Mouse (Mus musculus) kidney, postnatal 0 days (tissue): ENCODE results near the gene H2-Q7. TPM values are rescaled to one million over a fixed set of nuclear protein-coding genes. Genes with fewer than 3 reads are reported as not detected.
"Not testable (repeated sequence)": the region's sequence is repeated elsewhere in the genome, so short reads cannot be mapped to it uniquely, and the experiment has no call there.

Source experiments
- ATAC-seq: fragments of 200-750 bp; cut with Nextera tagmentation; replicated peaks from 2 replicates; pipeline ENCODE4 v1.8.0; 2017; ENCODE audit warnings: low read depth, moderate number of reproducible peaks, moderate TSS enrichment, moderate library complexity; ENCODE audit not compliant: low FRiP score
- DNase-seq: peaks from one replicate; pipeline ENCODE4 v3.0.0-alpha.2; 2016; ENCODE audit warnings: low spot score
- H3K27ac ChIP-seq: fragments of 300-500 bp; sonication (generic); 2 replicates; pipeline ENCODE4 v1.5.1; 2014; ENCODE audit warnings: mild to moderate bottlenecking
- H3K27me3 ChIP-seq: fragments of 300-500 bp; sonication (generic); 2 replicates; pipeline ENCODE4 v1.6.1; 2014; ENCODE audit warnings: low read length, mixed read lengths; ENCODE audit not compliant: insufficient read depth
- H3K36me3 ChIP-seq: fragments of 300-500 bp; sonication (generic); 2 replicates; pipeline ENCODE4 v1.6.1; 2014; ENCODE audit warnings: low read length, mixed read lengths; ENCODE audit not compliant: insufficient read depth
- H3K4me1 ChIP-seq: fragments of 300-500 bp; sonication (generic); replicated peaks from 2 replicates; pipeline ENCODE4 v1.6.1; 2014; ENCODE audit warnings: antibody characterized with exemption, low read length, mixed read lengths; ENCODE audit not compliant: insufficient read depth
- H3K4me2 ChIP-seq: fragments of 300-500 bp; sonication (generic); 2 replicates; pipeline ENCODE4 v1.6.1; 2014; ENCODE audit warnings: mild to moderate bottlenecking, low read length, moderate library complexity, mixed read lengths
- H3K4me3 ChIP-seq: fragments of 300-500 bp; sonication (generic); replicated peaks from 2 replicates; pipeline ENCODE4 v1.5.1; 2014; ENCODE audit warnings: low read depth, low read length
- H3K9ac ChIP-seq: fragments of 300-500 bp; sonication (generic); 2 replicates; pipeline ENCODE4 v1.6.1; 2014; ENCODE audit warnings: low read depth, low read length
- H3K9me3 ChIP-seq: fragments of 300-500 bp; sonication (generic); replicated peaks from 2 replicates; pipeline ENCODE4 v1.6.1; 2016; ENCODE audit warnings: low read length, inconsistent platforms, mixed read lengths
- CTCF ChIP-seq: IDR thresholded peaks from 2 replicates; pipeline ENCODE4 v1.5.1; 2016; ENCODE audit warnings: antibody characterized with exemption, low read depth, mild to moderate bottlenecking, moderate library complexity
- WGBS: fragments of 180-500 bp; shearing (Covaris S2); extraction: QIAGEN DNeasy Blood & Tissue Kit; methylation state at CpG from one replicate; pipeline ENCODE4 v1.1.7; 2014; 5-methylcytosine and 5-hydroxymethylcytosine counted together
- polyA plus RNA-seq: library from polyadenylated mRNA; unstranded; fragments of >200 nt; fragmentation: Nextera tagmentation; extraction: Ambion mirVana; gene quantifications from 2 replicates; pipeline ENCODE4 v1.2.1, GENCODE M21; 2015

Gene H2-Q7
- polyA plus RNA-seq = 15.4 and 15.6 TPM in 2 replicates

DNA sequence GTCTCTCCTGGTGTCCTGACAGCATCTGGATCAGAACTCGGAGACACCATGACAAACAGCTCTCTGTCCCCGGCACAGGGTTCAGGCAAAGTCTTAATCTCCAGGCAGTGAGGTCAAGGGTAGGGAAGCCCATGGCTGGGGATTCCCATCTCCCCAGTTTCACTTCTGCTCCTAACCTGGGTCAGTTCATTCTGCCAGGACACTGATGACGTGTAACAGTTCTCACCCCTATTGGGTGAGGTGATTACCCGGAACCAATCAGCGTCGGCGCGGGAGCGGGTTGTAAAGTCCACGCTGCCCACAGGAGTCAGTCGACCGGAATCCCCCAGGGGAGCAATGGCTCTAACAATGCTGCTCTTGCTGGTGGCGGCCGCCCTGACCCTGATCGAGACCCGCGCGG is at the start of gene H2-Q7:
Gene H2-Q7 (plus strand): TSS at position 271 of the 400 bp plus-strand sequence.
- peak; percentile 92 for DNase-seq
- H3K27ac ChIP-seq, H3K36me3 ChIP-seq, H3K4me1 ChIP-seq, H3K9me3 ChIP-seq, H3K27me3 ChIP-seq: not testable (repeated sequence)
- Histone ChIP-seq H3K4me3 (peak within 1 kb of the TSS; percentile 45), H3K4me2 (peak within 1 kb of the TSS; percentile 87), H3K9ac (peak within 1 kb of the TSS; percentile 44; the same call in 1 of the 2 replicates)
- 2% methylated on average over 16 of the region's 18 CpGs for WGBS
- peak; percentile 93 for ATAC-seq
- TF ChIP-seq CTCF = peak; percentile 16; the same call in 1 of the 2 replicates

DNA sequence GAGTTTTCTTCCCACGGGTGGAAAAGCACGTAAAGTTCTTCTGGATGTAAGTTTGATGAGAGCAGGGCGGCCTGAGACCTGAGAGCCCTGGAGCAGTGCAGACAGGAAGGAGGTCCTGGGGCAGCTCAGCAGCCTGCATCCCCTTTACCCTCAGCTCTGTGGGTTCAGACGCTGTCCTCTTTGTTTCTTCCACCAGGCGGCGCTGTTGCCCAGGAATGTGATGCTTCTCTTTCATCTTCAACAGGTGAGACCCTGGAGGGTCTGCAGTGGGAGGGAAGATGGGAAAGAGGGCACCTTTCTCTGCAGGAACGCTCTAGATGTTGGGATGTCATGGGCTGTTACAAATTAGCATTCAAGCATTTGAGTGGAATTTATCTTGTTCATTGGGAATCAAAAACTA is 49.2 kb upstream of the H2-Q7 start:
- H3K27ac ChIP-seq, H3K4me3 ChIP-seq, H3K4me2 ChIP-seq, H3K4me1 ChIP-seq, H3K27me3 ChIP-seq, H3K36me3 ChIP-seq, H3K9me3 ChIP-seq, H3K9ac ChIP-seq, ATAC-seq, DNase-seq: not testable (repeated sequence)
- peak; percentile 65 for TF ChIP-seq CTCF
- 6% methylated on average over 7 of the region's 7 CpGs for WGBS

DNA sequence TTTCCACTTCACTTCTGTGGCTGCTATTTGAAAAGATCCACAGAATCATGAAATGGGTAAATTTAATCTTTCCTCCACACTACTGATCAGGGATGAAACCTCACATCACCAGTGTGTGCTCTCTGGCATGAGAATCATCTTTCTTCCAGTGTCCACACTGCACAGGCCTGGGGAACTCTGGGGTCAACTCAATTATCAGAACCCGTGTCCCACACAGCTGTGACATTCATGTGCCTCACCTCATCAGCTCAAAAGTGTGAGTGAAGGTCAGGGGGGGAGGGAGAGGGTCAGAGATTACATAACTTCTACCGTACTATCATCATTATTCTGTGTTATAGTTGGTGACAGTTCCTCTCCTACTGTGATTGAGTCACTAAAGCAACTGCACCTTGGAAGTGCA is 46.3 kb upstream of the H2-Q7 start:
- not testable (repeated sequence) for H3K9me3 ChIP-seq, H3K27ac ChIP-seq, H3K36me3 ChIP-seq, H3K4me3 ChIP-seq, H3K4me1 ChIP-seq, H3K9ac ChIP-seq, DNase-seq, H3K27me3 ChIP-seq, H3K4me2 ChIP-seq, ATAC-seq
- WGBS = 62% methylated on average over 2 of the region's 2 CpGs

DNA sequence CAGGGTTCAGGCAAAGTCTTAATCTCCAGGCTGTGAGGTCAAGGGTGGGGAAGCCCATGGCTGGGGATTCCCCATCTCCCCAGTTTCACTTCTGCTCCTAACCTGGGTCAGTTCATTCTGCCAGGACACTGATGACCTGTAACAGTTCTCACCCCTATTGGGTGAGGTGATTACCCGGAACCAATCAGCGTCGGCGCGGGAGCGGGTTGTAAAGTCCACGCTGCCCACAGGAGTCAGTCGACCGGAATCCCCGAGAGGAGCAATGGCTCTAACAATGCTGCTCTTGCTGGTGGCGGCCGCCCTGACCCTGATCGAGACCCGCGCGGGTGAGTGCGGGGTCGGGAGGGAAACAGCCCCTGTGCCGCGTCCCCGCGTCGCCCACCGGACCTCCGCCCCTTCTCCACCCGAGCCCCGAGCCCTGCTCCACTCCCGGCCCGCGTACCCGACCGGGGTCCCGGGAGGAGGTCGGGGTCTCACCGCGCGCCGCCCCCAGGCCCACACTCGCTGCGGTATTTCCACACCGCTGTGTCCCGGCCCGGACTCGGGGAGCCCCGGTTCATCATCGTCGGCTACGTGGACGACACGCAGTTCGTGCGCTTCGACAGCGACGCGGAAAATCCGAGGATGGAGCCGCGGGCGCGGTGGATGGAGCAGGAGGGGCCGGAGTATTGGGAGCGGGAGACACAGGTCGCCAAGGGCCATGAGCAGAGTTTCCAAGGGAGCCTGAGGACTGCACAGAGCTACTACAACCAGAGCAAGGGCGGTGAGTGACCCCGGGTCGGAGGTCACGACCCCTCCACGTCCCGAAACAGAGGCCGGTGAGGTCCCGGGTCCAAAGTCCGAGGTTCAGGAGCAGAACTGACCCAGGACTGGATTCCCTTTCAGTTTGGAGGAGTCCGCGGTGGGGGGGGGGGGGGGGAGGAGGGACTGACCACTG is 44.8 kb upstream of the H2-Q7 start:
- DNase-seq, H3K4me1 ChIP-seq, H3K9me3 ChIP-seq, H3K27ac ChIP-seq, H3K27me3 ChIP-seq, H3K9ac ChIP-seq, H3K36me3 ChIP-seq: not testable (repeated sequence)
- peak; percentile 90 for ATAC-seq
- H3K4me3 ChIP-seq = 0 out of 2 replicates have a peak overlapping the region, but pooled peaks have one; percentile 14
- 2% methylated on average over 46 of the region's 75 CpGs for WGBS
- H3K4me2 ChIP-seq = peak overlapping the region; percentile 47

DNA sequence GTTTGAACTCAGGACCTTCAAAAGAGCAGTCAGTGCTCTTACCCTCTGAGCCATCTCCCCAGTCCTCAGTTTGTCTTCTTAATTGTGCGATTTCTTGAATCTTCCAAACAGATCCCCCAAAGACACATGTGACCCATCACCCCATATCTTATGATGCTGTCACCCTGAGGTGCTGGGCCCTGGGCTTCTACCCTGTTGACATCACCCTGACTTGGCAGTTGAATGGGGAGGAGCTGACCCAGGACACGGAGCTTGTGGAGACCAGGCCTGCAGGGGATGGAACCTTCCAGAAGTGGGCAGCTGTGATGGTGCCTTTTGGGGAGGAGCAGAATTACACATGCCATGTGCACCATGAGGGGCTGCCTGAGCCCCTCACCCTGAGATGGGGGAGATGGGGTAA is 42.0 kb upstream of the H2-Q7 start:
- H3K4me2 ChIP-seq, H3K27ac ChIP-seq, DNase-seq, H3K36me3 ChIP-seq, H3K4me1 ChIP-seq, H3K4me3 ChIP-seq, H3K9ac ChIP-seq, H3K27me3 ChIP-seq, H3K9me3 ChIP-seq, ATAC-seq: not testable (repeated sequence)
- WGBS = 84% methylated on average over 2 of the region's 2 CpGs

GRCm38 (mm10) chr17:35413057-35413456 is 25.9 kb upstream of the H2-Q7 start:
- not testable (repeated sequence) for H3K9me3 ChIP-seq, ATAC-seq

DNA sequence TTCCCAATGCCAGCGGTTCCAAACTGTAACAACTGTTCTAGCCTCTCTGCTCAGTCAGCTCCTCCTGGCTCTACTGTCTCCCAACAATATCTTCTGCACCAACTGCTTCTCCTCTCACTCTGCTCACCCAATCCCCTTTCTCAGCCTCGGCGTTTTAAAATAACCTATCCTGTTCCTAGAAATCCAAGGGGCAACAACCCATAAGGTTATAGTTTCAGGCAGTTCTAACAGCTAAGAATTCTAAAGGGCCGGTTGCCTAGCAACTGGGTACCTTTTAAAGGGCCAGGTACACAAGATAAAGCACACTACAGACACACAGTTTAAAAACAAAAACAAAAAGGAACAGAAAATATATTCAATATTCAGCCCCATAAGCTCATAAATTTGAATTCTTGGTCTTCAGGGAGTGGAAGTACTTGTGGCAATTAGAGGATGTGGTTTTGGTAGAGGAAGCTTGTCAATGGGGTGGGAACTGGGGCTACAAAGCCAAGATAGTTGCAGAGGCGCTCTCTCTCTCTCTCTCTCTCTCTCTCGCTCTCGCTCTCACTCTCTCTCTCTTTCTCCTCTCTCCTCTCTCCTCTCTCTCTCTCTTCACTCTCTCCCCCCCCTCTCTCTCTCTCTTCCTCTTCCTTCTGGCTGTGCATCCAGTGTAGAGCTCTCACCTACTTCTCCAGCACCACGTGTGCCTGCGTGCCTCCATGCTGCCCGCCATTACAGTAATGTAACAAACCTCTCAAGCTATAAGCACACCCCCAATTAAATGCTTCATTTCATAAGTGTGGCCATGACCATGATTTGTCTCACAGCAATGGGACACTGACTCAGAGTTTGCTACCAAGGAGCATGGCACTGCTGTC is 23.5 kb upstream of the H2-Q7 start:
- DNase-seq, H3K4me3 ChIP-seq, H3K4me2 ChIP-seq, H3K27ac ChIP-seq, ATAC-seq, H3K4me1 ChIP-seq, H3K27me3 ChIP-seq, H3K9me3 ChIP-seq, H3K36me3 ChIP-seq, H3K9ac ChIP-seq: not testable (repeated sequence)
- 89% methylated on average over 3 of the region's 10 CpGs for WGBS

More at GRCm38 (mm10) chr17:35413057-35413456, 25.9 kb upstream of the H2-Q7 start:
- H3K9ac ChIP-seq, H3K27me3 ChIP-seq, DNase-seq, H3K4me2 ChIP-seq, H3K36me3 ChIP-seq, H3K27ac ChIP-seq, H3K4me1 ChIP-seq, H3K4me3 ChIP-seq: not testable (repeated sequence)
- WGBS = no CpG with 5 or more reads among the region's 1 CpGs
